Mouse (Mus musculus) liver, embryonic 11.5 days (tissue): ENCODE data around the gene Cox8a. TPM values are rescaled to one million over a fixed set of nuclear protein-coding genes. Genes with fewer than 3 reads are reported as not detected.

ENCODE experiments used
- ATAC-seq: fragments of 200-750 bp; cut with Nextera tagmentation; replicated peaks from 2 replicates; pipeline ENCODE4 v1.8.0; 2017; ENCODE audit warnings: moderate number of reproducible peaks, mild to moderate bottlenecking, moderate TSS enrichment, moderate library complexity; ENCODE audit not compliant: low FRiP score
- DNase-seq: peaks from one replicate; pipeline ENCODE4 v3.0.0-alpha.2; 2017; ENCODE audit warnings: low spot score
- H3K27ac ChIP-seq: fragments of 300-500 bp; sonication (generic); 2 replicates; pipeline ENCODE4 v1.5.1; 2014; ENCODE audit warnings: mild to moderate bottlenecking, low read depth, low read length, control low read depth
- H3K27me3 ChIP-seq: fragments of 300-500 bp; sonication (generic); replicated peaks from 2 replicates; pipeline ENCODE4 v1.6.1; 2014; ENCODE audit warnings: low read length, mixed read lengths; ENCODE audit not compliant: control insufficient read depth, insufficient read depth
- H3K36me3 ChIP-seq: fragments of 300-500 bp; sonication (generic); 2 replicates; pipeline ENCODE4 v1.6.1; 2014; ENCODE audit warnings: mild to moderate bottlenecking, low read length, moderate library complexity, mixed read lengths; ENCODE audit not compliant: control insufficient read depth, insufficient read depth
- H3K4me1 ChIP-seq: fragments of 300-500 bp; sonication (generic); replicated peaks from 2 replicates; pipeline ENCODE4 v1.6.1; 2014; ENCODE audit warnings: low read length, mixed read lengths; ENCODE audit not compliant: control insufficient read depth, insufficient read depth
- H3K4me2 ChIP-seq: fragments of 300-500 bp; sonication (generic); 2 replicates; pipeline ENCODE4 v1.6.1; 2014; ENCODE audit warnings: mild to moderate bottlenecking, control low read depth, moderate library complexity
- H3K4me3 ChIP-seq: fragments of 300-500 bp; sonication (generic); 2 replicates; pipeline ENCODE4 v1.5.1; 2014; ENCODE audit warnings: low read depth, low read length, control low read depth
- H3K9ac ChIP-seq: fragments of 300-500 bp; sonication (generic); 2 replicates; pipeline ENCODE4 v1.6.1; 2014; ENCODE audit warnings: low read depth, low read length, control low read depth
- H3K9me3 ChIP-seq: fragments of 300-500 bp; sonication (generic); 2 replicates; pipeline ENCODE4 v1.6.1; 2016; ENCODE audit warnings: low read length, inconsistent platforms, mixed read lengths; ENCODE audit not compliant: control insufficient read depth
- WGBS: fragments of 180-500 bp; shearing (Covaris S2); extraction: QIAGEN DNeasy Blood & Tissue Kit; methylation state at CpG from one replicate; pipeline ENCODE4 v1.1.7; 2014; 5-methylcytosine and 5-hydroxymethylcytosine counted together
- polyA plus RNA-seq: library from polyadenylated mRNA; unstranded; fragments of >200 nt; fragmentation: Nextera tagmentation; extraction: Ambion mirVana; gene quantifications from 2 replicates; pipeline ENCODE4 v1.2.1, GENCODE M21; 2014

The Cox8a gene
- polyA plus RNA-seq, result 1,017 and 1,108 TPM in 2 replicates

GRCm38 (mm10) chr19:7217162-7217925 lies at the start of gene Cox8a:
Gene Cox8a (minus strand): TSS chr19:7217616.
- no peaks in the 10 kb centered on the region for H3K27me3 ChIP-seq
- DNase-seq (peak; percentile 96), ATAC-seq (peak; percentile 98)
- H3K4me2 ChIP-seq, result peak within 1 kb of the TSS; percentile 87
- H3K9ac ChIP-seq, result peak within 1 kb of the TSS; percentile 91
- H3K4me1 ChIP-seq, result peaks cover 19% of the 10 kb centered on the region
- under 1% methylated on average over 50 of the region's 50 CpGs for WGBS
- peak within 1 kb of the TSS; percentile 67 for H3K27ac ChIP-seq
- no peaks in the 10 kb centered on the region for H3K9me3 ChIP-seq
- H3K4me3 ChIP-seq, result peak within 1 kb of the TSS; percentile 83
- H3K36me3 ChIP-seq, result peaks cover 13% of the 10 kb centered on the region

GRCm38 (mm10) chr19:7266421-7266831 lies 49.0 kb upstream of the Cox8a start:
- ATAC-seq, result no peak
- WGBS, result 43% methylated on average over 4 of the region's 4 CpGs
- no peaks in the 10 kb centered on the region for H3K27me3 ChIP-seq
- no peak overlapping the region for H3K27ac ChIP-seq
- H3K4me1 ChIP-seq, result peaks cover 40% of the 10 kb centered on the region
- no peak overlapping the region for H3K4me3 ChIP-seq
- no peaks in the 10 kb centered on the region for H3K9me3 ChIP-seq
- H3K4me2 ChIP-seq, result peak overlapping the region; percentile 23
- DNase-seq, result no peak
- H3K36me3 ChIP-seq, result peaks cover 2% of the 10 kb centered on the region; the same call in 1 of the 2 replicates
- H3K9ac ChIP-seq, result no peak overlapping the region

- H3K9ac ChIP-seq, result no peak overlapping the region
- no peaks in the 10 kb centered on the region for H3K27me3 ChIP-seq
- H3K4me1 ChIP-seq, result peaks cover 40% of the 10 kb centered on the region
- no peak overlapping the region for H3K27ac ChIP-seq
- peak overlapping the region; percentile 23 for H3K4me2 ChIP-seq
- no peaks in the 10 kb centered on the region for H3K36me3 ChIP-seq
- no peak for ATAC-seq
- H3K4me3 ChIP-seq, result no peak overlapping the region
- 31% methylated on average over 14 of the region's 14 CpGs for WGBS
- H3K9me3 ChIP-seq, result no peaks in the 10 kb centered on the region
- DNase-seq, result no peak
These were observed 48.2 kb upstream of the Cox8a start for GRCm38 (mm10) chr19:7265478-7266191.

GRCm38 (mm10) chr19:7264766-7265331 lies 47.4 kb upstream of the Cox8a start:
- Histone ChIP-seq H3K9me3 (no peaks in the 10 kb centered on the region), H3K9ac (no peak overlapping the region), H3K27me3 (no peaks in the 10 kb centered on the region), H3K4me2 (no peak overlapping the region), H3K27ac (no peak overlapping the region), H3K4me3 (no peak overlapping the region), H3K36me3 (no peaks in the 10 kb centered on the region), H3K4me1 (peaks cover 38% of the 10 kb centered on the region)
- 36% methylated on average over 5 of the region's 6 CpGs for WGBS
- ATAC-seq (no peak), DNase-seq (no peak)

- H3K27me3 ChIP-seq, result no peaks in the 10 kb centered on the region
- WGBS, result 22% methylated on average over 9 of the region's 9 CpGs
- DNase-seq (peak; percentile 79), ATAC-seq (no peak)
- H3K27ac ChIP-seq, result no peak overlapping the region
- peaks cover 32% of the 10 kb centered on the region for H3K4me1 ChIP-seq
- H3K4me2 ChIP-seq, result no peak overlapping the region
- no peaks in the 10 kb centered on the region for H3K9me3 ChIP-seq
- H3K9ac ChIP-seq, result no peak overlapping the region
- no peaks in the 10 kb centered on the region for H3K36me3 ChIP-seq
- H3K4me3 ChIP-seq, result no peak overlapping the region
These were observed 46.8 kb upstream of the Cox8a start for GRCm38 (mm10) chr19:7264088-7264765.

- Histone ChIP-seq H3K36me3 (no peaks in the 10 kb centered on the region), H3K9me3 (no peaks in the 10 kb centered on the region), H3K27ac (no peak overlapping the region), H3K4me2 (no peak overlapping the region), H3K27me3 (no peaks in the 10 kb centered on the region), H3K4me3 (no peak overlapping the region), H3K9ac (no peak overlapping the region), H3K4me1 (peaks cover 28% of the 10 kb centered on the region)
- ATAC-seq (no peak), DNase-seq (no peak)
- 83% methylated on average over 1 of the region's 1 CpGs for WGBS
These were observed 45.2 kb upstream of the Cox8a start for GRCm38 (mm10) chr19:7262592-7262991.

GRCm38 (mm10) chr19:7261964-7262363 lies 44.5 kb upstream of the Cox8a start:
- no peak for DNase-seq
- 82% methylated on average over 3 of the region's 3 CpGs for WGBS

GRCm38 (mm10) chr19:7261476-7261875 lies 44.1 kb upstream of the Cox8a start:
- H3K9me3 ChIP-seq, result no peaks in the 10 kb centered on the region
- no peak overlapping the region for H3K9ac ChIP-seq
- peaks cover 17% of the 10 kb centered on the region for H3K4me1 ChIP-seq
- H3K36me3 ChIP-seq, result no peaks in the 10 kb centered on the region
- no peak overlapping the region for H3K27ac ChIP-seq
- DNase-seq (no peak), ATAC-seq (no peak)
- 87% methylated on average over 1 of the region's 1 CpGs for WGBS
- no peaks in the 10 kb centered on the region for H3K27me3 ChIP-seq
- H3K4me2 ChIP-seq, result no peak overlapping the region
- no peak overlapping the region for H3K4me3 ChIP-seq

More at GRCm38 (mm10) chr19:7261964-7262363, 44.5 kb upstream of the Cox8a start:
- Histone ChIP-seq H3K27me3 (no peaks in the 10 kb centered on the region), H3K9me3 (no peaks in the 10 kb centered on the region), H3K9ac (no peak overlapping the region), H3K27ac (no peak overlapping the region), H3K4me1 (peaks cover 22% of the 10 kb centered on the region), H3K4me2 (no peak overlapping the region), H3K4me3 (no peak overlapping the region), H3K36me3 (no peaks in the 10 kb centered on the region)
- ATAC-seq, result no peak
